Mouse (Mus musculus) megakaryocyte, embryonic 14.5 days (primary cell): ENCODE data around the gene AI661453.

Experiments used
- FLI1 ChIP-seq: IDR thresholded peaks from 2 replicates; pipeline ENCODE4 v1.6.1; 2012; ENCODE audit warnings: low read length, inconsistent platforms, mixed read lengths
- GATA1 ChIP-seq: IDR thresholded peaks from 3 replicates; pipeline ENCODE4 v1.6.1; 2012; ENCODE audit warnings: mixed read lengths, low read length, inconsistent platforms, borderline replicate concordance

DNA sequence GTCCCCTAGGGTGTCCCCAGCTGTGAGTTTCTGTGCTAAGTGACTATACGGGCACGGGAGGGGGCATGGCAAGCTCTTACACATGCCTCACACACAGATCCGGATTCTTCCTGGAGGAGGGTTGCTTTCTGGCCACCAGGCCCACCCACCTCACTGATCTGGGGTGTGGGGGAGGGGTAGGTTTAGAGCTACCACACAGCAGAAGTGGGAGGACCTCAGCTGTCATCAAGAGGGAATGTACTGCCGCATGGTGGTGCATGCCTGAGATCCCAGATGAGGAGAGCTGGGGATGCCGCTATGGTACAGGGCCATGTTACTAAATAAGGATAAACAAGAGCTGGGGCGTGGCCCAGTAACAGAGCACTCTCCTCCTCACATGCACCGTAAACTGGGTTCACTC is 13.8 kb downstream of the AI661453 start:
- TF ChIP-seq GATA1 (no peak), FLI1 (no peak)
